Mouse (Mus musculus): ENCODE results near the gene Med13l.

- TF ChIP-seq CTCF (IDR thresholded peaks at IDR 0.05; ENCODE audit: control insufficient read depth, insufficient read depth, insufficient replicate concordance, low read depth, low read length): no peak
- no peak for TF ChIP-seq POLR2A (IDR thresholded peaks at IDR 0.05; ENCODE audit: control insufficient read depth, low read depth, low read length)
Measured at GRCm38 (mm10) chr5:118644041-118644440, 83.6 kb downstream of the Med13l start.

Measured in testis, adult 2 months (tissue).